Mouse (Mus musculus) ES-Bruce4 (cell line): ENCODE results near the gene Colca2.

Experiments used
- CTCF ChIP-seq: IDR thresholded peaks from one replicate; pipeline ENCODE4 v1.8.1; 2011; ENCODE audit warnings: low read depth, low read length
- POLR2A ChIP-seq: IDR thresholded peaks from one replicate; pipeline ENCODE4 v1.8.1; 2011; ENCODE audit warnings: low read length; ENCODE audit not compliant: insufficient read depth

GRCm38 (mm10) chr9:51278500-51279381, at the start of gene Colca2:
- no peak for TF ChIP-seq POLR2A
- TF ChIP-seq CTCF = no peak
